Mouse (Mus musculus) MEL-GATA-1-ER (cell line): Measurements from ENCODE around the gene Serinc1.
A peak's percentile ranks its signal among the peaks of the same experiment; 100 is the strongest.

Experiments
- DNase-seq: peaks from one replicate; pipeline ENCODE4 v3.0.0-alpha.2; 2012; ENCODE audit warnings: low read depth; ENCODE audit errors: extremely low read depth

The Serinc1 gene

DNA sequence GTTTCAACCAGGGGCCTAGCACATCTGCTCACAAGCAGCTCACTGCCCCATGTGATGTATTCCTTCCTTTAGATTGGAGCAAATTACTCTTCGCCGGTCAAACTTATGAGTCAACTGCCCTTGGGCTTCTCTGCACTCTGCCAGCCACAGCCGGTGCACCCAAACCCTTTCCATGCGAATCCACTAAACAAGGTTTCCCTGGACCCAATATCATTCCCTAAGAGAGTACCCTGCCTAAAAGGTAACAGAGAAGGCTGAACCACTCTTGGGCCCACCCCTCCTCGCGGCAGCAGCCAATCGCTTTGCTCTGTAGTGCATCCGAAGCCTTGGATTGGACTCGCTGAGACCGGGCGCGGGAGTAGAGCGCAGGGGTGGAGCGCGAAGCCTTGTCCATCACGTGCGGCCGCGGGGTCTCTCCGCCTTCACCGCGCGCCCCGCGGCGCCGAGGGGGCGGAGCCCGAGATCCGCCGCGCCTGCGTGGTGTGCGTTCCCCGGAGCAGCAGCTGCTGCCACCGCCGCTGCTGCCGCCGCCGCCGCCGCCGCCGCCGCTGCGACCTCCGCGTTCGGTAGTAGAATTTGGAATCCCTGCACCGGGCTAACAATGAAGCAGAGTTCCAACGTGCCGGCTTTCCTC lies 46.3 kb downstream of the Serinc1 start, which contains the start of gene Hsf2:
Gene Hsf2 (plus strand): TSS at position 478 of the 634 bp plus-strand sequence.
- peak; percentile 92 for DNase-seq

DNA sequence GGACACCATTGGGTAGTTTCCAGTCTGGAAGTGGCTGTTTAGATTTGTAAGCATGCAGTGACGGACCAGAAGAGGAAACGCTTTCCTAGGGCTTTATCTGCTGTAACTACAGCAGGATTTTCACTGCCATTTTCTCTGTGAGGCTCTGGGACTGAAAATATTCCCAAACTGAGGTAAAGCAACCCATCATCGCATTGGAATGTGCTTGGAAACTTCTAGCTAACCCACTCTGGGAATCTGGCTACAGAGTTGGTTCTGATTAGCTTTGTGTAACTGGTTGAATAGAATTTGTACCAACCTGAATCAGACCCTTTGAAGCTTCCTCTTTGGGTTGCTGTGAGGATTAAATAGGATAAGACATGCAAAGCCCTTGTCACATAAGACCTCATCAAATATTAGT lies 47.6 kb downstream of the Serinc1 start:
- DNase-seq, result no peak

DNA sequence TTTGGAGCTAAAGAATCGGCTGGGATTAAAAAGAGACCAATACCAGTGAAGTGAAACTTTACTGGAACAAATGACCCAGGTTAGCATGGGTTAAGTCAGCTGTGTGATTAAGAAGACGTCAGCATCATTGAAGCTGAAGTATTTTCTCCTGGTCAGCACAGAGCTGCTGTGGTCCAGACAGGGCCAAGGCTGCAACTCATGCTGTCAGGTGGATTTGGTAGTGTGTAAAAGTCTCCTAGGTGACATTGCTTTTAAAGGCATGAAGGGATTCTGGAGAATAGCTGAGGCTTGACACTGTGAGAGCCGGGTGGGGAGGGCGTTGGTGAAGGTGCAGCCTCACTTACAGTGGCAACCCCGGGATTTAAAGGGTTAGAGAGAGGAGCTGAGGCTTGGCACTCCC lies 50.6 kb downstream of the Serinc1 start:
- DNase-seq, result no peak

DNA sequence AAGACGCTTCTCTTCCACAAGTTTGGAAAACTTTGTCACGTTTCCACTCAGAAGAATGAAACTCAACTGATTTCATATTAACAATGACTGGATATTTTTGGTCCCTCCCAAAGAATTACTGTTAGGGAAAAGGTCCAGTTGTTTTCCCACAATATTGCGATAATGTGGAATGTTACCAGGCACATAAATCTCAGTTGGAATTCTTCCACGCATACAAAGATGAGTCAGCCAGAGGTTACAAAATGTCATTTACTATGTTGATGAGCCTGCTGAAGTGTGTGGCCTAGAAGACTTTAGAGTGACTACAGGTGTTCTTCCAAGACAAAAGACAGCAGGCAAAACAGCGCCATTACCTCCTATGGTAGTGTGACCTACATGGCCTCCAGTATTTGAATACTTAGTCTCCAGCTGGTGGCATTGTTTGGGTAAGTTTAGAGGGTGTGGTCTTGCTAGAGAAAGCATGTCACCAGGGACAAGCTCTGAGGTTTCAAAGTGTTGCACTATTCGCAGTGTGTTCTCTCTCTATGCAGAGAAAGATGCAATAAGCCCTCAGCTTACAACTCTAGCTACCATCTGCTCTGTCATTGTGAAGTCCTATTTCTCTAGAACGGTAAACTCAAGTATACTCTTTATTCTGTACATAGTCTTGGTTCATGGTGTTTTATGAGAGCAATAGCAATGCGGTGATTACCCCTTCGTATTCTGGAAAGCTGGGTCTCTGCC lies 55.0 kb downstream of the Serinc1 start:
- no peak for DNase-seq
